Mouse (Mus musculus) ES-Bruce4 (cell line): ENCODE data around the gene Tlk1. TPM values are rescaled to one million over a fixed set of nuclear protein-coding genes. Genes with fewer than 3 reads are reported as not detected.

Source experiments
- H3K27ac ChIP-seq: 2 replicates; pipeline ENCODE4 v1.5.1; 2012; ENCODE audit warnings: low read length, inconsistent platforms; ENCODE audit not compliant: insufficient read depth
- H3K27me3 ChIP-seq: 2 replicates; pipeline ENCODE4 v1.6.1; 2012; ENCODE audit warnings: mild to moderate bottlenecking, low read length, inconsistent platforms; ENCODE audit not compliant: control insufficient read depth, poor library complexity, insufficient read depth, severe bottlenecking
- H3K36me3 ChIP-seq: 2 replicates; pipeline ENCODE4 v1.6.1; 2012; ENCODE audit warnings: inconsistent platforms, mild to moderate bottlenecking, low read length, moderate library complexity; ENCODE audit not compliant: control insufficient read depth, poor library complexity, insufficient read depth, severe bottlenecking
- H3K4me1 ChIP-seq: one replicate; pipeline ENCODE4 v1.8.1; 2011; ENCODE audit warnings: low read length; ENCODE audit not compliant: control insufficient read depth, insufficient read depth
- H3K4me3 ChIP-seq: 2 replicates; pipeline ENCODE4 v1.5.1; 2011; ENCODE audit warnings: low read depth, mild to moderate bottlenecking, low read length
- H3K9ac ChIP-seq: 2 replicates; pipeline ENCODE4 v1.6.1; 2012; ENCODE audit warnings: low read depth, mild to moderate bottlenecking, inconsistent platforms; ENCODE audit not compliant: poor library complexity, severe bottlenecking
- H3K9me3 ChIP-seq: replicated peaks from 2 replicates; pipeline ENCODE4 v1.6.1; 2012; ENCODE audit warnings: mild to moderate bottlenecking, low read length, inconsistent platforms; ENCODE audit not compliant: control insufficient read depth, poor library complexity, insufficient read depth, severe bottlenecking
- CTCF ChIP-seq: IDR thresholded peaks from one replicate; pipeline ENCODE4 v1.8.1; 2011; ENCODE audit warnings: low read depth, low read length
- EP300 ChIP-seq: IDR thresholded peaks from 2 replicates; pipeline ENCODE4 v1.6.1; 2011; ENCODE audit warnings: low read depth, low read length; ENCODE audit not compliant: insufficient read depth
- POLR2A ChIP-seq: IDR thresholded peaks from one replicate; pipeline ENCODE4 v1.8.1; 2011; ENCODE audit warnings: low read length; ENCODE audit not compliant: insufficient read depth
- polyA plus RNA-seq: library from polyadenylated mRNA; stranded (reverse); fragments of >200 nt; gene quantifications from 2 replicates; pipeline ENCODE4 v1.2.4, GENCODE M21; 2011; ENCODE audit warnings: low read depth; ENCODE audit not compliant: missing spikeins, insufficient read depth, insufficient read length

Gene Tlk1
- polyA plus RNA-seq, 1 experiment = 83.4 TPM

GRCm38 (mm10) chr2:70695712-70696111 lies 129.8 kb downstream of the Tlk1 start:
- no peak for TF ChIP-seq CTCF
- TF ChIP-seq EP300 = no peak
- no peak for TF ChIP-seq POLR2A
- Histone ChIP-seq H3K27me3 (no peaks in the 10 kb centered on the region), H3K4me1 (peaks cover 1% of the 10 kb centered on the region), H3K4me3 (no peak overlapping the region), H3K9me3 (peaks cover 7% of the 10 kb centered on the region; the same call in 1 of the 2 replicates), H3K36me3 (peaks cover 6% of the 10 kb centered on the region; the same call in 1 of the 2 replicates), H3K9ac (no peak overlapping the region), H3K27ac (no peak overlapping the region)

GRCm38 (mm10) chr2:70690195-70690594 lies 135.3 kb downstream of the Tlk1 start:
- no peaks in the 10 kb centered on the region for H3K9me3 ChIP-seq
- peaks cover 8% of the 10 kb centered on the region; the same call in 1 of the 2 replicates for H3K36me3 ChIP-seq
- H3K27me3 ChIP-seq = no peaks in the 10 kb centered on the region
- H3K9ac ChIP-seq = peak overlapping the region; percentile 54
- H3K27ac ChIP-seq = peak overlapping the region; percentile 81
- peaks cover 1% of the 10 kb centered on the region for H3K4me1 ChIP-seq
- TF ChIP-seq CTCF = peak; percentile 14
- no peak for TF ChIP-seq POLR2A
- peak; percentile 79; the same call in 1 of the 2 replicates for TF ChIP-seq EP300
- peak overlapping the region; percentile 28 for H3K4me3 ChIP-seq

- no peak overlapping the region for H3K4me3 ChIP-seq
- H3K9ac ChIP-seq = no peak overlapping the region
- peak overlapping the region; percentile 45; the same call in 1 of the 2 replicates for H3K27ac ChIP-seq
- H3K36me3 ChIP-seq = peaks cover 13% of the 10 kb centered on the region; the same call in 1 of the 2 replicates
- H3K4me1 ChIP-seq = peaks cover 1% of the 10 kb centered on the region
- no peaks in the 10 kb centered on the region for H3K27me3 ChIP-seq
- TF ChIP-seq CTCF (no peak), EP300 (no peak), POLR2A (no peak)
- H3K9me3 ChIP-seq = no peaks in the 10 kb centered on the region
Measured at GRCm38 (mm10) chr2:70688454-70689078, 137.0 kb downstream of the Tlk1 start.

- Histone ChIP-seq H3K36me3 (peaks cover 29% of the 10 kb centered on the region), H3K9ac (no peak overlapping the region), H3K9me3 (no peaks in the 10 kb centered on the region), H3K4me3 (no peak overlapping the region), H3K4me1 (no peaks in the 10 kb centered on the region), H3K27ac (no peak overlapping the region), H3K27me3 (no peaks in the 10 kb centered on the region)
- TF ChIP-seq CTCF (no peak), EP300 (no peak), POLR2A (no peak)
Measured at GRCm38 (mm10) chr2:70682324-70682723, 143.2 kb downstream of the Tlk1 start.

- no peak overlapping the region for H3K9ac ChIP-seq
- H3K4me1 ChIP-seq = no peaks in the 10 kb centered on the region
- H3K36me3 ChIP-seq = peaks cover 6% of the 10 kb centered on the region; the same call in 1 of the 2 replicates
- no peaks in the 10 kb centered on the region for H3K27me3 ChIP-seq
- no peak overlapping the region for H3K4me3 ChIP-seq
- H3K9me3 ChIP-seq = no peaks in the 10 kb centered on the region
- no peak overlapping the region for H3K27ac ChIP-seq
- no peak for TF ChIP-seq CTCF
- no peak for TF ChIP-seq POLR2A
- no peak for TF ChIP-seq EP300
Measured at GRCm38 (mm10) chr2:70673445-70674126, 151.9 kb downstream of the Tlk1 start.

- no peaks in the 10 kb centered on the region for H3K9me3 ChIP-seq
- TF ChIP-seq EP300 (no peak), POLR2A (no peak), CTCF (no peak)
- no peak overlapping the region for H3K9ac ChIP-seq
Measured at GRCm38 (mm10) chr2:70672476-70672875, 153.1 kb downstream of the Tlk1 start.

More at GRCm38 (mm10) chr2:70672476-70672875, 153.1 kb downstream of the Tlk1 start:
- Histone ChIP-seq H3K36me3 (no peaks in the 10 kb centered on the region; the same call in 1 of the 2 replicates), H3K4me1 (no peaks in the 10 kb centered on the region), H3K27ac (no peak overlapping the region), H3K4me3 (no peak overlapping the region), H3K27me3 (no peaks in the 10 kb centered on the region)
